Mouse (Mus musculus) stomach, embryonic 16.5 days (tissue): ENCODE results near the gene Cenpu. TPM values are rescaled to one million over a fixed set of nuclear protein-coding genes. Genes with fewer than 3 reads are reported as not detected.
A peak's percentile ranks its signal among the peaks of the same experiment; 100 is the strongest.

Experiments
- ATAC-seq: fragments of 200-750 bp; cut with Nextera tagmentation; 2 replicates; pipeline ENCODE4 v1.8.0; 2017; ENCODE audit warnings: moderate number of reproducible peaks, moderate TSS enrichment; ENCODE audit not compliant: insufficient read depth, low FRiP score
- H3K27ac ChIP-seq: fragments of 300-500 bp; sonication (generic); 2 replicates; pipeline ENCODE4 v1.5.1; 2014; ENCODE audit warnings: low read length
- H3K27me3 ChIP-seq: fragments of 300-500 bp; sonication (generic); 2 replicates; pipeline ENCODE4 v1.6.1; 2014; ENCODE audit warnings: low read length, control low read depth, mixed read lengths; ENCODE audit not compliant: control insufficient read depth, insufficient read depth
- H3K36me3 ChIP-seq: fragments of 300-500 bp; sonication (generic); 2 replicates; pipeline ENCODE4 v1.6.1; 2014; ENCODE audit warnings: low read length; ENCODE audit not compliant: control insufficient read depth, insufficient read depth
- H3K4me1 ChIP-seq: fragments of 300-500 bp; sonication (generic); 2 replicates; pipeline ENCODE4 v1.6.1; 2014; ENCODE audit warnings: low read length, control low read depth, mixed read lengths; ENCODE audit not compliant: control insufficient read depth, insufficient read depth
- H3K4me2 ChIP-seq: fragments of 300-500 bp; sonication (generic); 2 replicates; pipeline ENCODE4 v1.6.1; 2014; ENCODE audit warnings: low read depth, low read length, mixed read lengths
- H3K4me3 ChIP-seq: fragments of 300-500 bp; sonication (generic); replicated peaks from 2 replicates; pipeline ENCODE4 v1.5.1; 2014; ENCODE audit warnings: mild to moderate bottlenecking, low read length
- H3K9ac ChIP-seq: fragments of 300-500 bp; sonication (generic); 2 replicates; pipeline ENCODE4 v1.6.1; 2014; ENCODE audit warnings: low read length
- H3K9me3 ChIP-seq: fragments of 300-500 bp; sonication (generic); replicated peaks from 2 replicates; pipeline ENCODE4 v1.6.1; 2016; ENCODE audit warnings: low read length, control low read depth; ENCODE audit not compliant: control insufficient read depth
- WGBS: fragments of 180-500 bp; shearing (Covaris S2); extraction: QIAGEN DNeasy Blood & Tissue Kit; methylation state at CpG from one replicate; pipeline ENCODE4 v1.1.7; 2014; 5-methylcytosine and 5-hydroxymethylcytosine counted together
- polyA plus RNA-seq: library from polyadenylated mRNA; unstranded; fragments of >200 nt; fragmentation: Nextera tagmentation; extraction: Ambion mirVana; gene quantifications from 2 replicates; pipeline ENCODE4 v1.2.1, GENCODE M21; 2015

Cenpu gene
- polyA plus RNA-seq, 1 experiment from 2014 or later = 15.1 TPM

DNA sequence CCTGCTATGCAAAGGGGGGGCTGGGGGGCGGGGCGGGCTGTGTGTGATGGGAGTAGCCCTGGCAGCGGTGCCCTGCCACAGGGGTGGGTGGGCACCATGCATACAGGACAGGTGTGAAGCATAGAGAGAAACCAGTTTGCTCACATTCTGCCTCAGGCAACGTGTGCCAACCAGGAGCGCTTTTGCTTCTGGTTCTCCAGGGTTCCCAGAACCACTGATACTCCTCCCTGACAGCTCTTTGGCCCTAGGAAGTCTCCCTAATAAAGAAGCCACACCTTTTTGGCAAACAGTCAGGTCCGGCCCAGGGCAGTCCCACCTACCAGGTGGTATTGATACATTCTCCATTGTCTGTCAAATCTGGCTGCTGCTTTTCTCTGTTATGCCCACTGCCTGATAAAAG lies 8.2 kb upstream of the Cenpu start:
- 47% methylated on average over 6 of the region's 6 CpGs for WGBS
- Histone ChIP-seq H3K36me3 (no peaks in the 10 kb centered on the region), H3K9ac (no peak overlapping the region), H3K4me2 (no peak overlapping the region), H3K27me3 (no peaks in the 10 kb centered on the region), H3K4me1 (peaks cover 16% of the 10 kb centered on the region), H3K4me3 (no peak overlapping the region), H3K9me3 (no peaks in the 10 kb centered on the region), H3K27ac (peak overlapping the region; percentile 26)
- peak; percentile 39; the same call in 1 of the 2 replicates for ATAC-seq

DNA sequence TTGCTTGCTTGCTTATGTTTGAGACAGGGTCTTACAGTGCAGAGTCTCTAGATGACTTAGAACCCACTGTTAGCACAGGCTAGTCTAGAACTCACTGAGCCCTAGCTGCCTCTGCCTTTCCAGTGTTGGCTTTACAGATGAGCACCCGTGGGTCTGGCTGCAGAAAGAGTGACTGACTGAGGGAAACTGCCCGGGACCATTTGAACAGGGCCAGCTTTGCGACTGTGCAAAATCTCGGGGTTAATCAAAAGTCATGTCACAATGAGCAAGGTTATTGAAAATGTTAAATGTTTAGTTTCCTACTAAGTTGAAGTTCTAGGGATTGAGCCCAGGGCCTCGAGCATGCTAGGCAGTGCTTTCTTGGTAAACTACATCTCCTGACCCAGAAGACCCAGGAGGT lies 6.0 kb upstream of the Cenpu start:
- no peak overlapping the region for H3K4me2 ChIP-seq
- ATAC-seq = no peak
- H3K36me3 ChIP-seq = no peaks in the 10 kb centered on the region
- no peaks in the 10 kb centered on the region for H3K9me3 ChIP-seq
- H3K4me1 ChIP-seq = peaks cover 10% of the 10 kb centered on the region
- WGBS = 85% methylated on average over 5 of the region's 5 CpGs
- no peak overlapping the region for H3K9ac ChIP-seq
- H3K27me3 ChIP-seq = no peaks in the 10 kb centered on the region
- no peak overlapping the region for H3K4me3 ChIP-seq
- no peak overlapping the region for H3K27ac ChIP-seq

DNA sequence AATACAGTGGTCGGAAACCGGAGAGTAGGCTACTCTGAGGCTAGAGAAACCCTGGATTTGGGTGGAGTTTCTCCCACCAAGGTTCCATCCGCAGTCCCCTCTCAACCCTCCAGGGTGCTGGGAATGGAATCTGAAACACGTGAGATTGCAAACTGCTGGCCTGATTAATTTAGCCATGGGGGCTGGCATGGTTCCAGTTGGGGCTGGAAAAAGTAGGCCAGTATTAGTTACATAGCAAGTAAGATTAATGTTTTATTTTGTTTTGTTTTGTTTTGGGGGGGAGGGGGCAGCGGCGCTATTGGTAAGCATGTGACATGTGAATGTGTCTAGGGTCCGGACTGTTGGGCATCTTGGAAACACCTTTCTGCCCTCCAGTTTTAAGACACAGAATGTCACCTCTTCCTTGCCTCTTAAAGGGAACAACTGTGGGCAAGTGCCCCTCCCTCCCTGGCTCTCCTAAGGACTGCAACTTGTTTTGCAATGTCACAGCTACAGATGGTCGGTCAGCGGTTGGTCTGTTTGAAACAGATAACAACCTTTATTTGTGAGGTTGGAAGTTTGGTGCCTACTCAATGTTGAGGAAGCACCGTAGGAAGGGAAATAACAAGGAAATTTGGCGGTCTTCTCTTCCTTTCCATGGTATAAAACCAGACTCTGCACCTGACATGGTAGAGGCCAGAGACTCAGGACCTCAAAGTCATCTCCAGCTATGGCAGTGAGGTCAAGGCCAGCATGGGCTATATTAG lies 5.2 kb upstream of the Cenpu start:
- peaks cover 10% of the 10 kb centered on the region for H3K4me1 ChIP-seq
- 67% methylated on average over 11 of the region's 11 CpGs for WGBS
- H3K36me3 ChIP-seq = no peaks in the 10 kb centered on the region

DNA sequence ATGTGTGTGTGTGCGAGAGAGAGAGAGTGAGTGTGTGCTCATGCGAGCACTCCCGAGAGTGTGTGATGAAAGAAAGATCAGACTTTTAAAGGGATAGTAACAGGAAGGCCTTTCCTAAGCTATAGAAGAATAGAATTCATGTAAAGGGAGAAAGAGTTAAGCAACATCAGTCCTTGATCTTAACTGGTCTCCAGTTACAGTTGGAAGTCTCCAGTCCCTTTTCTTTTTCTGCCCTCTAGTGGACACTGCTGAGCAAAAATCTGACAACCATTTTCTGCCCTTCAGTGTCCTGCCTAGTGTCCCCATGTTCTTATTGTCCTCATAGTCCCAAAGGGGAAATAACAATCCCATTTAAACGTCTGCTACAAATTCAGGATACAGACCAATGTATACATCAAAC lies 4.6 kb upstream of the Cenpu start:
- no peaks in the 10 kb centered on the region for H3K27me3 ChIP-seq
- no peaks in the 10 kb centered on the region for H3K9me3 ChIP-seq
- peaks cover 10% of the 10 kb centered on the region for H3K4me1 ChIP-seq
- H3K27ac ChIP-seq = no peak overlapping the region
- no peaks in the 10 kb centered on the region for H3K36me3 ChIP-seq
- H3K4me2 ChIP-seq = no peak overlapping the region
- H3K4me3 ChIP-seq = no peak overlapping the region
- no peak overlapping the region for H3K9ac ChIP-seq
- no peak for ATAC-seq
- 29% methylated on average over 4 of the region's 4 CpGs for WGBS

More for the DNA sequence above, 5.2 kb upstream of the Cenpu start:
- no peaks in the 10 kb centered on the region for H3K27me3 ChIP-seq
- H3K9ac ChIP-seq = no peak overlapping the region
- no peaks in the 10 kb centered on the region for H3K9me3 ChIP-seq
- no peak overlapping the region for H3K27ac ChIP-seq
- ATAC-seq = no peak
- no peak overlapping the region for H3K4me3 ChIP-seq
- H3K4me2 ChIP-seq = no peak overlapping the region

DNA sequence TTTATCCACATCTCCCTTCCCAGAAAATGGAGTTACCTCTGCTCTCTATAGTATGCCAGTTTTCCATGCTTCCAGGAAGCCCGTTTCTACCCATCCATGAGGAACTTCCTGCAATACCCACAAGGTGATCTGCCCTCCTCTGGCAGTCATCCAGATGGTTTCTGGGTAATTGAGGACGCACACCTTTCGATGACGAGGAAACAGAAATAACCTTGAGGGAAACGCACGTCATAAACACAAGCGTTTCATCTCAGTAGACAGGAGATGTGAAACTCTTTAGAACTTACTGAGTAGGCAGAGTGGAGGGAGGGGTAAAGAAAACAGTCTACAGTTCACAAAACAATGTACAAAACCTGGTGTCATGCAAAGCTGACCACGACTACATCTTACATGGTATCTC lies 1.8 kb upstream of the Cenpu start:
- Histone ChIP-seq H3K9ac (no peak overlapping the region), H3K4me1 (peaks cover 14% of the 10 kb centered on the region), H3K4me2 (no peak overlapping the region), H3K9me3 (no peaks in the 10 kb centered on the region), H3K4me3 (no peak overlapping the region), H3K27ac (no peak overlapping the region), H3K27me3 (no peaks in the 10 kb centered on the region), H3K36me3 (no peaks in the 10 kb centered on the region)
- WGBS = 80% methylated on average over 8 of the region's 8 CpGs
- ATAC-seq = no peak

- Histone ChIP-seq H3K36me3 (0 out of 2 replicates have a peak, but pooled peaks cover under 1% of the 10 kb centered on the region), H3K27me3 (no peaks in the 10 kb centered on the region), H3K27ac (no peak overlapping the region), H3K9ac (no peak overlapping the region), H3K4me1 (peaks cover 14% of the 10 kb centered on the region), H3K4me3 (peak overlapping the region; percentile 87), H3K4me2 (peak overlapping the region; percentile 60), H3K9me3 (no peaks in the 10 kb centered on the region)
- no peak for ATAC-seq
- WGBS = 21% methylated on average over 4 of the region's 4 CpGs
These were observed 799 bp upstream of the Cenpu start for GRCm38 (mm10) chr8:46551029-46551428.

GRCm38 (mm10) chr8:46552441-46552765 lies 575 bp downstream of the Cenpu start:
- H3K27ac ChIP-seq = peak overlapping the region; percentile 57; the same call in 1 of the 2 replicates
- no peak for ATAC-seq

GRCm38 (mm10) chr8:46559428-46559827 lies 7.6 kb downstream of the Cenpu start:
- Histone ChIP-seq H3K27ac (no peak overlapping the region), H3K27me3 (no peaks in the 10 kb centered on the region), H3K4me2 (no peak overlapping the region), H3K9me3 (no peaks in the 10 kb centered on the region), H3K9ac (no peak overlapping the region), H3K36me3 (peaks cover 6% of the 10 kb centered on the region; the same call in 1 of the 2 replicates), H3K4me1 (no peaks in the 10 kb centered on the region), H3K4me3 (no peak overlapping the region)
- no peak for ATAC-seq
- 77% methylated on average over 6 of the region's 6 CpGs for WGBS

More at GRCm38 (mm10) chr8:46552441-46552765, 575 bp downstream of the Cenpu start:
- Histone ChIP-seq H3K4me1 (peaks cover 9% of the 10 kb centered on the region), H3K4me2 (peak overlapping the region; percentile 72), H3K9me3 (no peaks in the 10 kb centered on the region), H3K36me3 (peaks cover 6% of the 10 kb centered on the region; the same call in 1 of the 2 replicates), H3K27me3 (no peaks in the 10 kb centered on the region), H3K4me3 (peak overlapping the region; percentile 87), H3K9ac (peak overlapping the region; percentile 79)
- 3% methylated on average over 10 of the region's 10 CpGs for WGBS

DNA sequence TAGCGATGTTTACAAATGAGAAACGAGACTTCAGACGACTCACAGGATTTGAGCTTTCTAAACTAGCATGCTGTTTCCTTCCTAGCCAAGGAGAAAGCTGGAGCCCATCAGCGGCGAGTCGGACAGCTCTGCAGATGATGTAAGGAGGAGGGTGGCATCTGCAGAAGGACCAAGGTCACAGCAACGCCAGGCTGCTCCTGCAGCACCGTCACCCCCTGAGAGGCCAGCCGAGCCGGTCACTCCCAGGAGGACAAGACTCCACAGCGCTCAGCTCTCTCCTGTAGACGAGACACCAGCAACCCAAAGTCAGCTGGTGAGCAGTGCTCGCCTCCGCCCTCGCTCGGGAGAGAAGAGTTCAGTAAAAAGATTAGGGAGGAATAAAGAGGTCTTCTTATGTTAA lies 10.5 kb downstream of the Cenpu start:
- 85% methylated on average over 16 of the region's 16 CpGs for WGBS
- no peaks in the 10 kb centered on the region for H3K27me3 ChIP-seq
- ATAC-seq = no peak
- no peak overlapping the region for H3K4me2 ChIP-seq
- no peaks in the 10 kb centered on the region for H3K9me3 ChIP-seq
- H3K36me3 ChIP-seq = no peaks in the 10 kb centered on the region
- no peak overlapping the region for H3K9ac ChIP-seq
- no peaks in the 10 kb centered on the region for H3K4me1 ChIP-seq
- no peak overlapping the region for H3K27ac ChIP-seq
- no peak overlapping the region for H3K4me3 ChIP-seq
